Mouse (Mus musculus) kidney, adult 9 months (tissue): ENCODE measurements around the gene Trim28.

ENCODE experiments used
- DNase-seq: peaks from one replicate; pipeline ENCODE4 v3.0.0; 2022

The Trim28 gene

GRCm38 (mm10) chr7:13001584-13001983 lies 2.7 kb downstream of the Trim28 start:
- DNase-seq, result no peak

GRCm38 (mm10) chr7:13003380-13003779 lies 4.5 kb downstream of the Trim28 start:
- no peak for DNase-seq

- no peak for DNase-seq
These were observed 7.1 kb downstream of the Trim28 start for GRCm38 (mm10) chr7:13006011-13006410.

- DNase-seq, result peak; percentile 27
These were observed 7.6 kb downstream of the Trim28 start for GRCm38 (mm10) chr7:13006531-13006930.

- DNase-seq, result no peak
These were observed 8.6 kb downstream of the Trim28 start for GRCm38 (mm10) chr7:13007341-13008092.

GRCm38 (mm10) chr7:13009143-13010004 lies 10.5 kb downstream of the Trim28 start:
- DNase-seq, result peak; percentile 97

GRCm38 (mm10) chr7:13010005-13010908 lies 11.3 kb downstream of the Trim28 start, which contains the start of gene Zbtb45:
Gene Zbtb45 (minus strand): TSS chr7:13010034.
- no peak for DNase-seq

GRCm38 (mm10) chr7:13013671-13014070 lies 14.8 kb downstream of the Trim28 start:
- DNase-seq, result no peak

- no peak for DNase-seq
These were observed 15.4 kb downstream of the Trim28 start for GRCm38 (mm10) chr7:13014275-13014839.

GRCm38 (mm10) chr7:13015217-13015616 lies 16.3 kb downstream of the Trim28 start:
- no peak for DNase-seq

- DNase-seq, result peak; percentile 73
These were observed 24.0 kb downstream of the Trim28 start for GRCm38 (mm10) chr7:13022773-13023535.

- peak; percentile 94 for DNase-seq
These were observed 25.2 kb downstream of the Trim28 start for GRCm38 (mm10) chr7:13023928-13024731.

- DNase-seq, result peak; percentile 72
These were observed 25.9 kb downstream of the Trim28 start for GRCm38 (mm10) chr7:13024805-13025204.

- no peak for DNase-seq
These were observed 26.7 kb downstream of the Trim28 start for GRCm38 (mm10) chr7:13025511-13026112.

- DNase-seq, result no peak
These were observed 30.1 kb downstream of the Trim28 start for GRCm38 (mm10) chr7:13028986-13029385.

- DNase-seq, result no peak
These were observed 32.2 kb downstream of the Trim28 start for GRCm38 (mm10) chr7:13031069-13031468.

GRCm38 (mm10) chr7:13031983-13032382 lies 33.1 kb downstream of the Trim28 start:
- DNase-seq, result no peak

GRCm38 (mm10) chr7:13032541-13032940 lies 33.6 kb downstream of the Trim28 start:
- no peak for DNase-seq

- DNase-seq, result no peak
These were observed 34.7 kb downstream of the Trim28 start for GRCm38 (mm10) chr7:13033451-13034147.
